Mouse (Mus musculus): ENCODE measurements at regions not wholly inside any gene's neighbourhood (a gene's known extent, or its start where the extent isn't known, plus 50 kb on each side); places are given as distances from the start of the nearest gene placed in this dataset.

DNA sequence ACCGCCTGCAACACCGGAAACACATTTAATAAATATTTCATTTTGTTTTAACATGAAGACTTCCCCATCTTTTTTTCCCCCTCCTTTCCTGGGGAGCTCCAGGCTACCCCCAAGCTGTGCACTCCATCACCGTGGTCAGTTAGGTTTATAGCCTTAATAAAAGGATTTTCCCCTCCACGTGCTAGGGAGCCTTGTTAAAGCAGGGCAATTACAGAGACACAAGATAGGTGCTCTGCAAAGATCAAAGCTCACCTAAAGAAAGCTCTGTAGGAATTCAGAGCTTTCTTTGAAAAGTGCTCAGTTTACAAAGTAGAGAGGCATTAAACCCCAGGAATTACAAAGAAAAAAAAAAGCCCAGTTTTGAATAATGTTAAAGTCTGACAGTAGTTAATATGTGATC is 61.6 kb upstream of the Etaa1 start:
- TF ChIP-seq CTCF (IDR thresholded peaks at IDR 0.05; ENCODE audit: borderline replicate concordance, insufficient read depth, low read depth, low read length) (no peak), POLR2A (IDR thresholded peaks at IDR 0.05; ENCODE audit: borderline replicate concordance, insufficient read depth, low read length) (no peak)

Data from cerebellum, adult 2 months (tissue).